Mouse (Mus musculus) thymus, adult 2 months (tissue): ENCODE measurements at regions not wholly inside any gene's neighbourhood (a gene's known extent, or its start where the extent isn't known, plus 50 kb on each side); places are given as distances from the start of the nearest gene placed in this dataset.

Experiments used
- DNase-seq: peaks from one replicate; pipeline ENCODE4 v3.0.0; 2021
- H3K27ac ChIP-seq: fragments of 200-500 bp; 2 replicates; pipeline ENCODE4 v1.5.1; 2012; ENCODE audit warnings: low read length, control low read depth; ENCODE audit not compliant: control insufficient read depth, insufficient read depth
- H3K27me3 ChIP-seq: fragments of 200-500 bp; 2 replicates; pipeline ENCODE4 v1.6.1; 2012; ENCODE audit warnings: mild to moderate bottlenecking, low read length, moderate library complexity, mixed read lengths; ENCODE audit not compliant: control insufficient read depth, insufficient read depth
- H3K36me3 ChIP-seq: fragments of 200-500 bp; 2 replicates; pipeline ENCODE4 v1.6.1; 2012; ENCODE audit warnings: mild to moderate bottlenecking, low read length, moderate library complexity; ENCODE audit not compliant: control insufficient read depth, insufficient read depth
- H3K4me1 ChIP-seq: fragments of 200-500 bp; replicated peaks from 2 replicates; pipeline ENCODE4 v1.6.1; 2012; ENCODE audit warnings: low read length; ENCODE audit not compliant: control insufficient read depth, insufficient read depth
- H3K4me3 ChIP-seq: fragments of 200-500 bp; 2 replicates; pipeline ENCODE4 v1.5.1; 2012; ENCODE audit warnings: mild to moderate bottlenecking, low read length, control low read depth, moderate library complexity; ENCODE audit not compliant: control insufficient read depth, insufficient read depth
- CTCF ChIP-seq: fragments of 200-500 bp; IDR thresholded peaks from 2 replicates; pipeline ENCODE4 v1.5.1; 2012; ENCODE audit warnings: mild to moderate bottlenecking, control low read depth, low read length, moderate library complexity, borderline replicate concordance; ENCODE audit not compliant: control insufficient read depth, poor library complexity, insufficient read depth; ENCODE audit errors: extremely low read depth
- POLR2A ChIP-seq: fragments of 200-500 bp; IDR thresholded peaks from 2 replicates; pipeline ENCODE4 v1.6.1; 2012; ENCODE audit warnings: mild to moderate bottlenecking, low read length, control low read depth, moderate library complexity; ENCODE audit not compliant: control insufficient read depth, poor library complexity, insufficient read depth; ENCODE audit errors: extremely low read depth
- WGBS: fragments of 180-500 bp; shearing (Covaris S2); methylation state at CpG from one replicate; pipeline ENCODE4 v1.1.7; 2018; 5-methylcytosine and 5-hydroxymethylcytosine counted together

- H3K27me3 ChIP-seq = no peaks in the 10 kb centered on the region
- H3K4me3 ChIP-seq = no peak overlapping the region
- no peak overlapping the region for H3K27ac ChIP-seq
- WGBS = 91% methylated on average over 1 of the region's 1 CpGs
- TF ChIP-seq POLR2A (no peak), CTCF (no peak)
- H3K4me1 ChIP-seq = no peaks in the 10 kb centered on the region
- no peak for DNase-seq
- H3K36me3 ChIP-seq = no peaks in the 10 kb centered on the region
Measured at GRCm38 (mm10) chr16:77695443-77695842, 93.5 kb upstream of the Gm11146 start.

- Histone ChIP-seq H3K4me1 (no peaks in the 10 kb centered on the region), H3K27ac (no peak overlapping the region), H3K36me3 (no peaks in the 10 kb centered on the region), H3K4me3 (no peak overlapping the region), H3K27me3 (no peaks in the 10 kb centered on the region)
- DNase-seq = no peak
- 94% methylated on average over 4 of the region's 4 CpGs for WGBS
- TF ChIP-seq POLR2A (no peak), CTCF (no peak)
Measured at GRCm38 (mm10) chr16:77687056-77687839, 85.4 kb upstream of the Gm11146 start.

- no peak for TF ChIP-seq CTCF
- no peak for TF ChIP-seq POLR2A
- Histone ChIP-seq H3K27me3 (no peaks in the 10 kb centered on the region), H3K4me3 (no peak overlapping the region), H3K27ac (no peak overlapping the region), H3K4me1 (no peaks in the 10 kb centered on the region), H3K36me3 (no peaks in the 10 kb centered on the region)
- DNase-seq = no peak
- WGBS = 92% methylated on average over 5 of the region's 5 CpGs
Measured at GRCm38 (mm10) chr16:77685651-77686190, 83.8 kb upstream of the Gm11146 start.

DNA sequence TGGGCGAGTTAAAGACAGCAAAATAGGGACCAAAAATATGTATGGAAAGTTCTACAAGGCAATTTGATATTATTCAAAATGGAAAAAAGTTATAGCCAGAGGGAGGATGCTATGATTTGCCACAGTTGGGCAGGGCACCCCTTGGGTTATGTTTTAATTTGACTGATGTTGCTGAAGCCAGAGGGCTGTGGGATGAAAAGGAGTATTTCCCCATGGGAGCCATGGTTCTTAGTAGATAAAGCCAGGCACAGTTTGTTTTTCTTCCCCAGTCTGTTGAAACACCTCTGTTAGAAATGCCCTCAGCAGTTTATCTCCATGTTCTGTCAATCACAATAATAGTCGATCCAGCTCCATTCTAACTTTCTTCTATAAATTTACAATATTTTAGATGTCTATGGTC is 82.6 kb upstream of the Gm11146 start:
- Histone ChIP-seq H3K27ac (no peak overlapping the region), H3K4me1 (no peaks in the 10 kb centered on the region), H3K27me3 (no peaks in the 10 kb centered on the region), H3K4me3 (no peak overlapping the region), H3K36me3 (no peaks in the 10 kb centered on the region)
- whole genome bisulfite sequencing = 88% methylated on average over 2 of the region's 2 CpGs
- no peak for DNase-seq
- no peak for TF ChIP-seq CTCF

- Histone ChIP-seq H3K27ac (no peak overlapping the region), H3K4me3 (no peak overlapping the region), H3K4me1 (no peaks in the 10 kb centered on the region), H3K36me3 (no peaks in the 10 kb centered on the region), H3K27me3 (no peaks in the 10 kb centered on the region)
- TF ChIP-seq POLR2A = no peak
- no peak for TF ChIP-seq CTCF
- no peak for DNase-seq
- 91% methylated on average over 2 of the region's 2 CpGs for WGBS
Measured at GRCm38 (mm10) chr16:77679234-77679633, 77.3 kb upstream of the Gm11146 start.

- DNase-seq = no peak
- no peaks in the 10 kb centered on the region for H3K4me1 ChIP-seq
- 92% methylated on average over 2 of the region's 2 CpGs for WGBS
Measured at GRCm38 (mm10) chr16:77676805-77677204, 74.9 kb upstream of the Gm11146 start.

DNA sequence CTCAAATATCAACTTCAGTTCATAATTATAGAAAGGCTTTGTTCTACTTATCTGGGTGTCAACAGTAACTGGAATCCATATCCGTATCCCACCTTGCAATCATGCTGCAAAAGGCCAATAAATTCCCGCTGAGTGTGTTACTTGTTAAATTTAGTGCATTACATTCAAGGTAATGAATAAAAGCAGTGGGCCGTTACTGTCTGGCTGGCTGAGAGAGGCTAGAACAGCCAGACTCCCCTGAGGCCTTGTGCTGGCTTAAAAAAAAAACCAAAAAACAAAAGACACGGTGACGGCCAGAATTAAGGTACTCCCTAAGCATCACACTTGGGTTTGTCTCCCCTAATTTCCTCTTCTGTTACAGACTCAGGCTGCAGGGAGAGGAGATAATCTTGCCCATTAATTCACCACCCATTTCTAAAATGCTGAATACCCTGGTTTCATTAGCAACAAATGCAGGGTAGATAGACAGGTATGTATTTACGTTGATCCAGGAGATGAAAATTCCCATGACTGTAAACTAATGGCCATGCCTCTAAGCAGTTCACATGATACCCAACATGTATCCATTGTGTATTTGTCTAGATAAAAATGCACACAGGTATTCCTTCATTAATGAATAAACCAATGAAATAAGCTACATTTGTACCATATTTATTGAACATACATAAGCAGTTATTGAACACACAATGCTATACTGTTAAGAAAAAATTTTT is 74.1 kb upstream of the Gm11146 start:
- WGBS = 94% methylated on average over 6 of the region's 6 CpGs
- no peak for DNase-seq

More at GRCm38 (mm10) chr16:77676805-77677204, 74.9 kb upstream of the Gm11146 start:
- no peak for TF ChIP-seq CTCF
- TF ChIP-seq POLR2A = no peak
- no peaks in the 10 kb centered on the region for H3K27me3 ChIP-seq
- no peak overlapping the region for H3K27ac ChIP-seq
- H3K36me3 ChIP-seq = no peaks in the 10 kb centered on the region
- H3K4me3 ChIP-seq = no peak overlapping the region

More for the DNA sequence above, 74.1 kb upstream of the Gm11146 start:
- Histone ChIP-seq H3K27ac (no peak overlapping the region), H3K4me3 (no peak overlapping the region), H3K4me1 (no peaks in the 10 kb centered on the region), H3K27me3 (no peaks in the 10 kb centered on the region), H3K36me3 (no peaks in the 10 kb centered on the region)
- TF ChIP-seq POLR2A (no peak), CTCF (no peak)
